Mouse (Mus musculus): Measurements from ENCODE around the gene C530008M17Rik.

- TF ChIP-seq CTCF (conservative IDR thresholded peaks at IDR 0.05; ENCODE audit: insufficient read depth, insufficient read length, low read depth, low read length) (no peak), POLR2A (IDR thresholded peaks at IDR 0.05; ENCODE audit: low read depth, low read length) (no peak)
Measured at GRCm38 (mm10) chr5:76809031-76809430, 152.7 kb downstream of the C530008M17Rik start.
